Mouse (Mus musculus) midbrain, embryonic 11.5 days (tissue): ENCODE results near the gene Kdm5c. TPM values are rescaled to one million over a fixed set of nuclear protein-coding genes. Genes with fewer than 3 reads are reported as not detected.
"Not testable (repeated sequence)": the region's sequence is repeated elsewhere in the genome, so short reads cannot be mapped to it uniquely, and the experiment has no call there.

Experiments
- ATAC-seq: fragments of 200-750 bp; cut with Nextera tagmentation; 2 replicates; pipeline ENCODE4 v1.8.0; 2017; ENCODE audit warnings: moderate TSS enrichment, moderate library complexity; ENCODE audit not compliant: low FRiP score
- DNase-seq: peaks from one replicate; pipeline ENCODE4 v3.0.0; 2015; ENCODE audit warnings: low spot score; ENCODE audit errors: missing footprints
- H3K27ac ChIP-seq: fragments of 300-500 bp; sonication (generic); 2 replicates; pipeline ENCODE4 v1.5.1; 2014; ENCODE audit warnings: low read depth, low read length
- H3K27me3 ChIP-seq: fragments of 300-500 bp; sonication (generic); 2 replicates; pipeline ENCODE4 v1.6.1; 2014; ENCODE audit warnings: mild to moderate bottlenecking, low read length, moderate library complexity, mixed read lengths; ENCODE audit not compliant: control insufficient read depth, insufficient read depth
- H3K36me3 ChIP-seq: fragments of 300-500 bp; sonication (generic); 2 replicates; pipeline ENCODE4 v1.6.1; 2014; ENCODE audit warnings: mild to moderate bottlenecking, low read length, moderate library complexity, mixed read lengths; ENCODE audit not compliant: control insufficient read depth, insufficient read depth
- H3K4me1 ChIP-seq: fragments of 300-500 bp; sonication (generic); 2 replicates; pipeline ENCODE4 v1.6.1; 2014; ENCODE audit warnings: low read length; ENCODE audit not compliant: control insufficient read depth, insufficient read depth
- H3K4me2 ChIP-seq: fragments of 300-500 bp; sonication (generic); 2 replicates; pipeline ENCODE4 v1.6.1; 2014; ENCODE audit warnings: mild to moderate bottlenecking, moderate library complexity
- H3K4me3 ChIP-seq: fragments of 300-500 bp; sonication (generic); 2 replicates; pipeline ENCODE4 v1.5.1; 2014; ENCODE audit warnings: low read depth, low read length
- H3K9ac ChIP-seq: fragments of 300-500 bp; sonication (generic); 2 replicates; pipeline ENCODE4 v1.6.1; 2014; ENCODE audit warnings: low read length
- H3K9me3 ChIP-seq: fragments of 300-500 bp; sonication (generic); 2 replicates; pipeline ENCODE4 v1.6.1; 2016; ENCODE audit warnings: low read length; ENCODE audit not compliant: control insufficient read depth
- WGBS: fragments of 180-500 bp; shearing (Covaris S2); extraction: QIAGEN DNeasy Blood & Tissue Kit; methylation state at CpG from one replicate; pipeline ENCODE4 v1.1.7; 2014; 5-methylcytosine and 5-hydroxymethylcytosine counted together
- polyA plus RNA-seq: library from polyadenylated mRNA; unstranded; fragments of >200 nt; fragmentation: Nextera tagmentation; extraction: Ambion mirVana; gene quantifications from 2 replicates; pipeline ENCODE4 v1.2.1, GENCODE M21; 2014

Kdm5c gene
- polyA plus RNA-seq, 1 experiment from 2014 or later, result 29.4 TPM

GRCm38 (mm10) chrX:152214703-152215102 is 18.1 kb upstream of the Kdm5c start:
- DNase-seq, result no peak
- H3K9ac ChIP-seq, result no peak overlapping the region
- no peak for ATAC-seq
- H3K4me1 ChIP-seq, result no peaks in the 10 kb centered on the region
- no peaks in the 10 kb centered on the region for H3K36me3 ChIP-seq
- WGBS, result 66% methylated on average over 1 of the region's 1 CpGs
- no peak overlapping the region for H3K4me2 ChIP-seq
- H3K27me3 ChIP-seq, result peaks cover 74% of the 10 kb centered on the region
- no peak overlapping the region for H3K27ac ChIP-seq
- H3K9me3 ChIP-seq, result no peaks in the 10 kb centered on the region
- no peak overlapping the region for H3K4me3 ChIP-seq

GRCm38 (mm10) chrX:152218529-152218928 is 14.3 kb upstream of the Kdm5c start:
- Histone ChIP-seq H3K4me1 (no peaks in the 10 kb centered on the region), H3K4me3 (no peak overlapping the region), H3K36me3 (no peaks in the 10 kb centered on the region), H3K9ac (no peak overlapping the region), H3K27ac (no peak overlapping the region), H3K9me3 (no peaks in the 10 kb centered on the region), H3K27me3 (peaks cover 78% of the 10 kb centered on the region), H3K4me2 (no peak overlapping the region)
- WGBS, result 95% methylated on average over 2 of the region's 2 CpGs
- no peak for DNase-seq
- no peak for ATAC-seq

GRCm38 (mm10) chrX:152221721-152222120 is 11.1 kb upstream of the Kdm5c start:
- Histone ChIP-seq H3K4me1 (no peaks in the 10 kb centered on the region), H3K4me2 (no peak overlapping the region), H3K27ac (no peak overlapping the region), H3K27me3 (peaks cover 78% of the 10 kb centered on the region), H3K36me3 (no peaks in the 10 kb centered on the region), H3K9ac (no peak overlapping the region), H3K4me3 (no peak overlapping the region), H3K9me3 (no peaks in the 10 kb centered on the region)
- no peak for DNase-seq
- ATAC-seq, result no peak
- WGBS, result 68% methylated on average over 4 of the region's 4 CpGs

- Histone ChIP-seq H3K9ac (no peak overlapping the region), H3K4me1 (no peaks in the 10 kb centered on the region), H3K27me3 (peaks cover 77% of the 10 kb centered on the region), H3K36me3 (no peaks in the 10 kb centered on the region), H3K4me2 (no peak overlapping the region), H3K4me3 (no peak overlapping the region), H3K9me3 (no peaks in the 10 kb centered on the region), H3K27ac (no peak overlapping the region)
- 58% methylated on average over 9 of the region's 9 CpGs for WGBS
- DNase-seq (no peak), ATAC-seq (no peak)
Measured at GRCm38 (mm10) chrX:152222226-152222625, 10.6 kb upstream of the Kdm5c start.

GRCm38 (mm10) chrX:152223313-152223712 is 9.5 kb upstream of the Kdm5c start:
- Histone ChIP-seq H3K4me2 (no peak overlapping the region), H3K27ac (no peak overlapping the region), H3K4me1 (no peaks in the 10 kb centered on the region), H3K27me3 (peaks cover 68% of the 10 kb centered on the region), H3K9ac (no peak overlapping the region), H3K9me3 (no peaks in the 10 kb centered on the region), H3K36me3 (no peaks in the 10 kb centered on the region), H3K4me3 (no peak overlapping the region)
- DNase-seq, result no peak
- 82% methylated on average over 6 of the region's 6 CpGs for WGBS
- 0 out of 2 replicates have a peak, but pooled peaks have one; percentile 44 for ATAC-seq

GRCm38 (mm10) chrX:152224280-152224679 is 8.5 kb upstream of the Kdm5c start:
- Histone ChIP-seq H3K36me3 (no peaks in the 10 kb centered on the region), H3K27me3 (peaks cover 59% of the 10 kb centered on the region), H3K27ac (no peak overlapping the region), H3K4me1 (no peaks in the 10 kb centered on the region), H3K4me2 (no peak overlapping the region), H3K9me3 (no peaks in the 10 kb centered on the region), H3K4me3 (no peak overlapping the region), H3K9ac (no peak overlapping the region)
- 72% methylated on average over 5 of the region's 5 CpGs for WGBS
- ATAC-seq (no peak), DNase-seq (no peak)

GRCm38 (mm10) chrX:152234125-152234524 is 1.3 kb downstream of the Kdm5c start:
- no peak for DNase-seq
- Histone ChIP-seq H3K27ac (no peak overlapping the region), H3K27me3 (no peaks in the 10 kb centered on the region), H3K4me3 (peak overlapping the region; percentile 94), H3K4me2 (peak overlapping the region; percentile 56), H3K4me1 (peaks cover 12% of the 10 kb centered on the region), H3K9me3 (no peaks in the 10 kb centered on the region), H3K36me3 (no peaks in the 10 kb centered on the region; the same call in 1 of the 2 replicates), H3K9ac (peak overlapping the region; percentile 93)
- no peak for ATAC-seq
- 49% methylated on average over 3 of the region's 3 CpGs for WGBS

- DNase-seq (no peak), ATAC-seq (no peak)
- peaks cover 12% of the 10 kb centered on the region for H3K4me1 ChIP-seq
- no peaks in the 10 kb centered on the region for H3K27me3 ChIP-seq
- no peak overlapping the region for H3K4me3 ChIP-seq
- H3K9me3 ChIP-seq, result no peaks in the 10 kb centered on the region
- H3K36me3 ChIP-seq, result no peaks in the 10 kb centered on the region; the same call in 1 of the 2 replicates
- no peak overlapping the region for H3K9ac ChIP-seq
- 81% methylated on average over 2 of the region's 2 CpGs for WGBS
- H3K27ac ChIP-seq, result no peak overlapping the region
- H3K4me2 ChIP-seq, result no peak overlapping the region
Measured at GRCm38 (mm10) chrX:152235758-152236157, 2.9 kb downstream of the Kdm5c start.

GRCm38 (mm10) chrX:152243140-152243539 is 10.3 kb downstream of the Kdm5c start:
- not testable (repeated sequence) for H3K4me3 ChIP-seq, H3K4me1 ChIP-seq, H3K9me3 ChIP-seq, H3K27ac ChIP-seq, ATAC-seq, DNase-seq, H3K27me3 ChIP-seq, H3K9ac ChIP-seq, H3K4me2 ChIP-seq
- 83% methylated on average over 6 of the region's 6 CpGs for WGBS
- H3K36me3 ChIP-seq, result peaks cover 16% of the 10 kb centered on the region
